Mouse (Mus musculus): ENCODE results near the gene Wnt1. TPM values are rescaled to one million over a fixed set of nuclear protein-coding genes. Genes with fewer than 3 reads are reported as not detected.
"Not testable (repeated sequence)": the region's sequence is repeated elsewhere in the genome, so short reads cannot be mapped to it uniquely, and the experiment has no call there.

Gene Wnt1
- total RNA-seq, 2 experiments from 2014 or later = not detected

GRCm38 (mm10) chr15:98799396-98799795 lies 9.7 kb downstream of the Wnt1 start:
- intact Hi-C loops (cut with DNase I) = loop anchor here (5.0 kb wide), 1 partner anchor 37 kb away; the partner anchor contains the start of gene Arf3
- peak; percentile 82 to 91 for DNase-seq

DNA sequence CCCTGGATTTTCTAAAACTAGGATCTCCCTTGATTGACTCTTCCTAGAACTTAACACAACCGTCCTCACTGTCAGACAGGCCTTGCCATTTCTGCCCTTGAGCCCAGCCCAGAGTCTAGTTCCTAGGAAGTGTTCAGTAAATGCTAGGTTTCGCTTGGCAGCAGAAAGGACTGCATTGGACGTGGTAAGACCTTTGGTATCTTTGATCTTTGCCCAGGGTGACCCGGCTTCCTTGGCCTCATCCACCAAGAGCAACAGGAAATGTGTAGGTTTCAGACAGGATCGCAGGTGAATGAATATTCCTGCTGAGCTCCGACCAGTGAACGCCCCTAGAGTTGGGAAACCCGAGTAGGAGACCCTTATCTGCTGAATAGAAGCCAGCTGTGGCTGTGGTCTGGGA lies 13.3 kb downstream of the Wnt1 start:
- intact Hi-C loops (cut with DNase I) = loop anchor here (5.0 kb wide), 2 partner anchors 96 to 141 kb away; partner anchors contain the start of genes Ccdc65 and Ddx23
- DNase-seq = no peak

- intact Hi-C loops (cut with DNase I) = loop anchor here (5.0 kb wide), 2 partner anchors 97 to 142 kb away; partner anchors contain the start of genes Ccdc65 and Ddx23
- peak; percentile 81 to 92 for DNase-seq
These were observed 14.4 kb downstream of the Wnt1 start for GRCm38 (mm10) chr15:98804054-98804453.

GRCm38 (mm10) chr15:98805324-98806040 lies 15.8 kb downstream of the Wnt1 start:
- DNase-seq = peak; percentile 77 to 83
- intact Hi-C loops (cut with DNase I) = no loop called here

DNA sequence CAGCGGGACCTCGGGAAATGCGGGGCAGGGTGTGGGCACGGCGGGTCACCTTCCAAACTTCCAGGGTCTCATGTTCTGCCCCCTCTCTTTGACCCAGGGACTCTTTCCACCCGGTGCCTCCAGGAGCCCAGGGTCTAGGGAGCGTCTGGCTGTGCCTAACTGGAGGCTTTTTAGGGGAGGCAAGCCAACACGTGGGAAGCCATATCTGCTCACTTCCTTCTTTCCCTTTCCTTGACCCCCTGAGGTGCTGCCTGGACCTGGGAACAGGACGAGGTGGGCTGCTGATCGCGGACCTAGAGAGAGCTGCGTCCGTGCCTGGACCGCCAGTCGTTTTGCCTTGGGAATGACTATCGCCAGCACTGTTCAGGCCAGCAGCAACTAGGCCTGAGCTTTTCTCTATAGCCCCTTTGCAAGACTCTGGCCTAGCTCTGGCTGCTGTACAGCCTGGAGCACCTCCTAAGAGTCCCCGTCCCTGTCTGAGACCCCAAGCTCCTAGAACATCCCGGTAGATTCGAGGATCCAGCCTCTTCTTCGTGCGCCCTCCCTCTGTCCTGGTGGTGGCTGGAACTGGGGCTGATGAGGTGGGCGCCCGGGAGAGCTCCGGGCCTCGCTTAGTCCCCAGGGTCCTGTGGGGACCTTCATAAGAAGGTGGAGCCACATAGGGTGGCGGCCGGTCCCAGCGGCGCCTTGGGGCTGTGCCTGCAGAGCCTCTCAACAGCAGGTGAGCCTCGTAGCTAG lies 16.6 kb downstream of the Wnt1 start:
- no peak for DNase-seq
- intact Hi-C loops (cut with DNase I) = no loop called here

DNA sequence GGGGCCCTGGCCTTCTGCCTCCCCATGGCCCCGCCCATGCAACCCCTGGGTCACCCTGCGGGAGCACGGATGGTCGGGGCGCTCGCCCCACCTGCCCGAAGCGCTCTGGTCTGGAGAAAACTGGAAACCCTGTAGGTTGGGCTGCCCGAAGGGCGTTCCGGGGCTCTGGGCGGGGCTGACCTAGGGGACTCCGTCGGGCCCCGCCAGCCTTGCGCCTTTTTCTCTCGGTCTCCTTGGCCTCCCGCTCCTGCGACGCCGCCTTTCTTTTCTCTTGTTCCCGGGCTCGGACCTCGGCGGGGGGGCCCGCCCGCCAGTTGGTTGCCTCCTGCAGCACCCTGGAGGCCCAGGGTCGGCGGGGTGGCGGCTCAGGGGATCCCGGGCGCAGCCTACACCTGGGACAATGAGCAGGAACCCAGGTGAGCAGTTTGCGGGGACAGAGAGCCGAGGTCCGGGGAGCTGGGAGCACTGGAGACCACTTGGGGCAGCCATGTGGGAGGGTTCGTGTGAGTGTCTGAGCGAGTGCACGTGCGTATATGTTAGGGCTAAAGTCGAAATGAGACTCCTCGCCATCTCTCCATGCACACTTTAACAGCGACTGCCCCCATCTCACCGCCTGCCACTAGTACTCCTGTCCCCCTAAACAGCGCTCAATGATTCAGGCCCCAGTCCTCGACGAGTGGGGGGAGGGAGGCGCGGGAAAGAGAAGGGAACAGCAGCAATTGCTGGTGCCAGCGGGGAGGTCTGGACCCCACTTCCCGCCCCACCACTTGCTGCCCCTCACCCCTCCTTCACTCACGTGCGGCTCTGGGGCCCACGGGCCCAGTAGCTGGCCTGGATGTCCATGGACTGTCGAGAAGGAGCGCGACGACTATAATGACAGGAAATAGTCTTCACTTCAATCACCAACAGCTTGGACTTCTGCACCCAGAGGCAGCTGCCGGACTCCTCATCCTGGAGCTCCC lies 17.4 kb downstream of the Wnt1 start:
- intact Hi-C loops (cut with DNase I) = no loop called here
- DNase-seq = no peak

GRCm38 (mm10) chr15:98807895-98808650 lies 18.4 kb downstream of the Wnt1 start:
- intact Hi-C loops (cut with DNase I) = no loop called here
- DNase-seq = peak; percentile 61 to 66

GRCm38 (mm10) chr15:98808651-98809134 lies 19.0 kb downstream of the Wnt1 start:
- no peak for DNase-seq
- intact Hi-C loops (cut with DNase I) = no loop called here

- intact Hi-C loops (cut with DNase I) = no loop called here
These were observed 19.7 kb downstream of the Wnt1 start, which contains the start of gene Ddn for GRCm38 (mm10) chr15:98809390-98809789. TSS of gene Ddn (minus strand) at chr15:98809490.

DNA sequence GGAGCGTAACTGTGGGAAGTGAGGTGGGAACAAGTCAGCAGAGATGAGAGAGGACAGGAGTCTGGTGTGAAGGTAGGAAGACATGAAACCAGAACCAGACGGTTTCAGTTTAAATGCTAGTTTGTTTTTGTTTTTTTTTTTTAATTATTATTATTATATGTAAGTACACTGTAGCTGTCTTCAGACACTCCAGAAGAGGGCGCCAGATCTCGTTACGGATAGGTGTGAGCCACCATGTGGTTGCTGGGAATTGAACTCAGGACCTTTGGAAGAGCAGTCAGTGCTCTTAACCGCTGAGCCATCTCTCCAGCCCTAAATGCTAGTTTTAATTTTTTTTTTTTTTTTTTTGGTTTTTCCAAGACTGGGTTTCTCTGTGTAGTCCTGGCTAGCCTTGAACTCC lies 20.6 kb downstream of the Wnt1 start:
- DNase-seq; intact Hi-C loops (cut with DNase I): not testable (repeated sequence)

More at GRCm38 (mm10) chr15:98809390-98809789, 19.7 kb downstream of the Wnt1 start, which contains the start of gene Ddn:
- no peak for DNase-seq

GRCm38 (mm10) chr15:98812741-98813424 lies 23.2 kb downstream of the Wnt1 start:
- no peak for DNase-seq
- intact Hi-C loops (cut with DNase I) = no loop called here

GRCm38 (mm10) chr15:98818171-98818570 lies 28.5 kb downstream of the Wnt1 start:
- no peak for DNase-seq
- intact Hi-C loops (cut with DNase I) = no loop called here

DNA sequence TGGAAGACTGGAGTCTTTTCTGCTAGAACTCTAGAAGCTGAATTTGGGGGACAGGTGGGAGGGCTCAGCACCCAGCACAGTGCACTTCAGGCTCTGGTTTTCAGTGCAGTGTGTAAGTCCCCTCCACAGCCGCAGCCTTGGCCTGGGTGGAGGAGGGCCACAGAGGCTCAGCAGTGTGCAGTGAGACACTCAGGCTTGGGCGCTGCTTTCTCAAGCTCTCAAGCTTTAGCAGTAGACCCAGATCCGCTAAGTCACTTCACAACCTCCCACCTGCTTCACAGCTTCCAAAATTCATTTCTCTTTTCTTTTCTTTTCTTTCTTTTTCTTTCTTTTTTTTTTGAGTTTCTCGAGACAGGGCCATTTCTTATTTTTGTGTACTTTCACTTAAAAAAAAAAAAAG lies 31.3 kb downstream of the Wnt1 start:
- DNase-seq = no peak
- intact Hi-C loops (cut with DNase I) = no loop called here

GRCm38 (mm10) chr15:98821403-98821802 lies 31.7 kb downstream of the Wnt1 start:
- no peak for DNase-seq
- intact Hi-C loops (cut with DNase I) = no loop called here

- intact Hi-C loops (cut with DNase I) = no loop called here
- no peak for DNase-seq
These were observed 32.5 kb downstream of the Wnt1 start for GRCm38 (mm10) chr15:98822147-98822546.

DNA sequence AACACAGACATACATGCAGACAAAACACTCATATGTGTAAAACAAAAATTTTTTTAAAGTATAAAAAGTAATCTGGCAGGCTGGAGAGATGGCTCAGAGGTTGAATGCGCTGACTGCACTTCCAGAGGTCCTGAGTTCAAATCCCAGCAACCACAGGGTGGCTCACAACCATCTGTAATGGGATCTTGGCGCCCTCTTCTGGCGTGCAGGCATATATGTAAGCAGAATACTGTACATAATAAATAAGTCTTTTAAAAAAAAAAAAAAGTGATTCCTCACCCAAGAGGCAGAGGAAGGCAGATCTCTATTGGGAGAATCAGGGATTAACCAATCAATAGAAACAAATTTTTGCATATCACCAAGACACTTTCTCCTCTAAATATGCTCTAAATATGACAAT lies 33.8 kb downstream of the Wnt1 start:
- DNase-seq = no peak
- intact Hi-C loops (cut with DNase I) = no loop called here

- DNase-seq = no peak
- intact Hi-C loops (cut with DNase I) = no loop called here
These were observed 38.0 kb downstream of the Wnt1 start for GRCm38 (mm10) chr15:98827611-98828011.

DNA sequence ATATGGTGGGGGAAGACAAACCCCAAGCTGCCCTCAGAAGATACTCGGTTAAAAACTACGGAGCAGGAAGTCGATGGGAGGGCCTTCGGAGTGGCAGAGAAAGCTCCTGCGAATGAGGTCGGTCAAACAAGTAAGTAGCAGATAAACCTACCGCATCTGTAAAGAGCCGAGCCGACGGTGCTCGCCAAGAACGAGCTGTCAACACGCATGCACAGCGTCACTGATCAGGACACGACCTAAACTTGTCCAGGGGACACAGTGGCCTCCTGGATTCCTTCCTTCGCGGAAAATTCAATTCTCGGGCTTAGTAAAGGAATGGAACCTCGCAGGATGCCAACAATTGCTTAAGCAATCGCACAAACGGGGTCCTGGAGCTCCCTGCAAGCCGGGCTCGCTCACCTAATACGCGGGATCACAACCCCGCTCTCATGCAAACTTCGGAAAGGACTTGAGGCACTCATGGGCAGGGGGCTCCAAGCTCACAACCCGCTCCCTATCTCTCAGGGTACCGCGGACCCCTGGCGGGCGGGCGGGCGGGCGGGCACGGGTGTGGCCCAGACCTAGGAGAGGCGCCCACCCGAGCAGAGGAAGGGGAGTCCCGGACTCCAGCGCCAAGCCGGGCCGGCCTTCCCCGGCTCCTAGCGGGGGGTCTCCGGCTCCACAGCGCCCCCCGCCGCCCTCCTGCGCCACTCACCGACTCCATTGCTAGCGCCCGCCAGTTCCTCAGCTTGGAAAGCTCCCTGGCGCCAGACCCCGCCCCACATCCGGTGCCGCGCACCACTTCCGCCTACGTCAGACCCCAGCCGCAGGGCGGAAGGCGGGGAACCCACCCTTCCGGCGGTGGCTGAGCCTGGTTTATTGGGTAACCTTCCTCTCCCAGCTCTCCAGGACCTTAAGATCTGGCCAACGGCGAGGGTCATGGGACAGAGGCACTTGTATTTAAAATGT lies 41.4 kb downstream of the Wnt1 start, which contains the start of gene Prkag1:
Prkag1 (minus strand) TSS at position 786 of the 948 bp plus-strand sequence.
- intact Hi-C loops (cut with DNase I) = loop anchor here (5.0 kb wide), 1 partner anchor 36 kb away; no protein-coding TSS in a partner anchor
- DNase-seq = peak; percentile 97 to 99

Data from heart, postnatal 14 days (tissue).